ENCODE assay signal across 26 mouse cellular contexts in genomic region chr8:72293309-72293708, GRCm38 (mm10). TPM values are rescaled to one million over a fixed set of nuclear protein-coding genes. Genes with fewer than 3 reads are reported as not detected.
DNase-seq lines count a peak whose midpoint lies in the region; ATAC-seq and TF ChIP-seq lines count a peak whose summit lies in the region.
"Had no signal": no experiment of that assay in that cellular context is flagged by ENCODE, and none has a peak within 500 bp of the region (broad histone marks: within the 10 kb centered on the region; RNA-seq: fewer than 3 reads in every experiment).

No protein-coding gene starts in this region.

- H3K79me2 ChIP-seq in heart, adult 2 months (replicated peaks; ENCODE audit: control insufficient read depth, insufficient read depth, low read length) = no peaks in the 10 kb centered on the region

- intact Hi-C loops in heart, adult 2 months (cut with DNase I) = no loop called here

- no peak overlapping the region for H3K4me2 ChIP-seq in liver, embryonic 14.5 days (ENCODE audit: low read depth)
- H3K4me2 ChIP-seq in liver, embryonic 11.5 days = no peak overlapping the region
- H3K4me2 ChIP-seq in lung, postnatal 0 days (replicated peaks; ENCODE audit: low read depth, low read length) = no peak overlapping the region
- H3K4me2 ChIP-seq: heart, embryonic 12.5 days; heart, embryonic 15.5 days; hindbrain, embryonic 13.5 days had no signal

- ATAC-seq in liver, embryonic 14.5 days (ENCODE audit: insufficient read depth) = no peak
- ATAC-seq in liver, embryonic 11.5 days (replicated peaks; ENCODE audit: low FRiP score) = no peak
- ATAC-seq in lung, postnatal 0 days = no peak
- ATAC-seq: activated CD4-positive, CD25-positive, alpha-beta regulatory T cell, adult 4 months; forebrain, embryonic 14.5 days; forebrain, postnatal 0 days; hindbrain, embryonic 16.5 days had no signal

- no peaks in the 10 kb centered on the region for H3K27me3 ChIP-seq in heart, adult 2 months (ENCODE audit: control insufficient read depth, insufficient read depth, low read length)
- H3K27me3 ChIP-seq in liver, embryonic 14.5 days (ENCODE audit: control insufficient read depth, insufficient read depth, low read length) = no peaks in the 10 kb centered on the region
- no peaks in the 10 kb centered on the region for H3K27me3 ChIP-seq in liver, embryonic 11.5 days (replicated peaks; ENCODE audit: control insufficient read depth, insufficient read depth, low read length)
- H3K27me3 ChIP-seq in lung, postnatal 0 days (replicated peaks; ENCODE audit: insufficient read depth, low read length) = no peaks in the 10 kb centered on the region
- H3K27me3 ChIP-seq: CH12.LX; heart, embryonic 12.5 days; heart, embryonic 15.5 days; hindbrain, embryonic 13.5 days had no signal

- H3K4me1 ChIP-seq in heart, adult 2 months (ENCODE audit: control insufficient read depth, insufficient read depth, low read length) = peaks cover 16% of the 10 kb centered on the region
- H3K4me1 ChIP-seq in liver, embryonic 14.5 days (replicated peaks; ENCODE audit: control insufficient read depth in 2 of 2, insufficient read depth in 2 of 2, low read length in 1 of 2) = peaks cover 0 to 5% of the 10 kb centered on the region in 2 experiments; a peak in 2 of 4 replicates
- H3K4me1 ChIP-seq in liver, embryonic 11.5 days (replicated peaks; ENCODE audit: control insufficient read depth, insufficient read depth, low read length) = no peaks in the 10 kb centered on the region; the same call in 1 of the 2 replicates
- H3K4me1 ChIP-seq in lung, postnatal 0 days (ENCODE audit: insufficient read depth, low read depth, low read length) = peaks cover 7% of the 10 kb centered on the region
- H3K4me1 ChIP-seq: forebrain, embryonic 10.5 days; hindbrain, embryonic 10.5 days; hindbrain, embryonic 13.5 days had no signal

- no peak for DNase-seq in heart, adult 2 months
- DNase-seq in heart, adult 11 months = no peak
- no peak for DNase-seq in liver, embryonic 14.5 days (ENCODE audit: low read depth in 3 of 3, low spot score in 3 of 3)
- DNase-seq in liver, embryonic 11.5 days (ENCODE audit: low spot score) = no peak
- no peak for DNase-seq in lung, postnatal 0 days (ENCODE audit: low spot score)
- DNase-seq in lung, postnatal 36 days = no peak
- no peak for DNase-seq in ovary, postnatal 36 days (ENCODE audit: low spot score)
- DNase-seq: adrenal gland, adult 8-10 months; adrenal gland, postnatal 25 days; B cell, adult 2 months; cerebellum, adult 11-12 months; cerebellum, adult 8-10 months; cerebellum, postnatal 10 days; forebrain, postnatal 0 days; gastrocnemius, postnatal 36 days; heart, postnatal 10 days; heart, postnatal 36 days had no signal

- no peak for TF ChIP-seq POLR2A in heart, adult 2 months (IDR thresholded peaks at IDR 0.05; ENCODE audit: insufficient read depth, low read depth, low read length)

- TF ChIP-seq CTCF in heart, adult 2 months (IDR thresholded peaks at IDR 0.05) = peak; percentile 50
- 0 out of 2 replicates have a peak, but pooled peaks have one; percentile 4 for TF ChIP-seq CTCF in liver, embryonic 14.5 days (IDR thresholded peaks at IDR 0.05; ENCODE audit: low read depth)
- TF ChIP-seq CTCF in lung, postnatal 0 days (IDR thresholded peaks at IDR 0.05) = peak; percentile 20; the same call in 1 of the 2 replicates

- TF ChIP-seq EP300 in heart, adult 2 months (IDR thresholded peaks at IDR 0.05; ENCODE audit: insufficient read depth, low read depth, low read length) = no peak
- no peak for TF ChIP-seq EP300 in liver, embryonic 14.5 days (IDR thresholded peaks at IDR 0.05; ENCODE audit: low read depth)
- TF ChIP-seq EP300 in lung, postnatal 0 days (IDR thresholded peaks at IDR 0.05) = no peak

- H3K36me3 ChIP-seq in heart, adult 2 months (ENCODE audit: control insufficient read depth, insufficient read depth, low read length) = peaks cover 7% of the 10 kb centered on the region
- H3K36me3 ChIP-seq in liver, embryonic 14.5 days (replicated peaks; ENCODE audit: control insufficient read depth, insufficient read depth, low read depth) = no peaks in the 10 kb centered on the region
- no peaks in the 10 kb centered on the region for H3K36me3 ChIP-seq in liver, embryonic 11.5 days (ENCODE audit: control insufficient read depth, insufficient read depth, low read length)
- H3K36me3 ChIP-seq in lung, postnatal 0 days (ENCODE audit: insufficient read depth, low read length) = no peaks in the 10 kb centered on the region
- H3K36me3 ChIP-seq: forebrain, embryonic 10.5 days; heart, embryonic 12.5 days; heart, embryonic 15.5 days; hindbrain, embryonic 10.5 days; hindbrain, embryonic 13.5 days had no signal

- H3K9me3 ChIP-seq in liver, embryonic 14.5 days (ENCODE audit: control insufficient read depth, low read length) = no peaks in the 10 kb centered on the region
- H3K9me3 ChIP-seq in liver, embryonic 11.5 days (ENCODE audit: control insufficient read depth, low read length) = no peaks in the 10 kb centered on the region
- no peaks in the 10 kb centered on the region for H3K9me3 ChIP-seq in lung, postnatal 0 days (ENCODE audit: low read length)
- H3K9me3 ChIP-seq: forebrain, embryonic 10.5 days; heart, embryonic 12.5 days; heart, embryonic 15.5 days; hindbrain, embryonic 10.5 days; hindbrain, embryonic 13.5 days had no signal

- H3K27ac ChIP-seq in heart, adult 2 months = peak overlapping the region; percentile 36
- no peak overlapping the region for H3K27ac ChIP-seq in liver, embryonic 14.5 days
- H3K27ac ChIP-seq in liver, embryonic 11.5 days (ENCODE audit: low read depth, low read length) = no peak overlapping the region
- H3K27ac ChIP-seq in lung, postnatal 0 days (ENCODE audit: low read length) = no peak overlapping the region
- H3K27ac ChIP-seq: forebrain, embryonic 10.5 days; heart, embryonic 15.5 days; hindbrain, embryonic 10.5 days; hindbrain, embryonic 13.5 days had no signal

- H3K9ac ChIP-seq in heart, adult 2 months (ENCODE audit: low read depth, low read length) = no peak overlapping the region
- H3K9ac ChIP-seq in liver, embryonic 14.5 days (replicated peaks) = no peak overlapping the region
- no peak overlapping the region for H3K9ac ChIP-seq in liver, embryonic 11.5 days (ENCODE audit: low read depth, low read length)
- H3K9ac ChIP-seq in lung, postnatal 0 days (replicated peaks; ENCODE audit: low read depth) = no peak overlapping the region
- H3K9ac ChIP-seq: forebrain, postnatal 0 days; heart, embryonic 12.5 days; heart, embryonic 15.5 days; hindbrain, embryonic 13.5 days had no signal

- H3K4me3 ChIP-seq in heart, adult 2 months = no peak overlapping the region
- no peak overlapping the region for H3K4me3 ChIP-seq in liver, embryonic 14.5 days (ENCODE audit: insufficient read depth in 1 of 2, low read depth in 2 of 2, low read length in 2 of 2)
- H3K4me3 ChIP-seq in liver, embryonic 11.5 days (ENCODE audit: low read depth, low read length) = no peak overlapping the region
- no peak overlapping the region for H3K4me3 ChIP-seq in lung, postnatal 0 days (ENCODE audit: low read depth, low read length)
- H3K4me3 ChIP-seq: forebrain, embryonic 10.5 days; heart, embryonic 12.5 days; heart, embryonic 15.5 days; hindbrain, embryonic 10.5 days; hindbrain, embryonic 13.5 days had no signal

RNA-seq across cellular contexts. Expression of gene Gm10282, which starts 11.8 kb away (rescaled TPM):
- 1 to 10 TPM; 6.7 to 8.5 TPM for total RNA-seq in heart, adult 2 months (2021)
- polyA plus RNA-seq in heart, adult 2 months (2012; rRNA removed) = 1.1 and 2.9 TPM in 2 replicates
- polyA plus RNA-seq in liver, embryonic 14.5 days (2012; rRNA removed) = 0.83 and 7.4 TPM in 2 replicates
- 7.3 and 8.0 TPM in 2 replicates for polyA plus RNA-seq in liver, embryonic 14.5 days (2014; fragmentation: Nextera tagmentation; extraction: Ambion mirVana)
- polyA plus RNA-seq in liver, embryonic 11.5 days (2014; fragmentation: Nextera tagmentation; extraction: Ambion mirVana) = 20.8 TPM in 2 replicates
- 5.7 and 6.1 TPM in 2 replicates for polyA plus RNA-seq in lung, postnatal 0 days (2015; fragmentation: Nextera tagmentation; extraction: Ambion mirVana)

RNA-seq across cellular contexts. Expression of gene Klf2, which starts 25.5 kb away (rescaled TPM):
- 10 to 100 TPM; 76.0 to 92.7 TPM for total RNA-seq in heart, adult 2 months (2021)
- polyA plus RNA-seq in heart, adult 2 months (2012; rRNA removed) = 21.1 and 42.6 TPM in 2 replicates
- 2.9 and 3.4 TPM in 2 replicates for polyA plus RNA-seq in liver, embryonic 14.5 days (2012; rRNA removed)
- 2.0 and 2.6 TPM in 2 replicates for polyA plus RNA-seq in liver, embryonic 14.5 days (2014; fragmentation: Nextera tagmentation; extraction: Ambion mirVana)
- 5.3 and 5.5 TPM in 2 replicates for polyA plus RNA-seq in liver, embryonic 11.5 days (2014; fragmentation: Nextera tagmentation; extraction: Ambion mirVana)
- 65.3 and 74.1 TPM in 2 replicates for polyA plus RNA-seq in lung, postnatal 0 days (2015; fragmentation: Nextera tagmentation; extraction: Ambion mirVana)

RNA-seq across cellular contexts. Expression of gene Ap1m1, which starts 53.5 kb away (rescaled TPM):
- total RNA-seq in heart, adult 2 months (2021) = 10 to 100 TPM; 44.6 to 48.8 TPM
- 74.3 and 77.0 TPM in 2 replicates for polyA plus RNA-seq in heart, adult 2 months (2012; rRNA removed)
- polyA plus RNA-seq in liver, embryonic 14.5 days (2012; rRNA removed) = 35.0 and 38.8 TPM in 2 replicates
- polyA plus RNA-seq in liver, embryonic 14.5 days (2014; fragmentation: Nextera tagmentation; extraction: Ambion mirVana) = 46.7 and 52.5 TPM in 2 replicates
- polyA plus RNA-seq in liver, embryonic 11.5 days (2014; fragmentation: Nextera tagmentation; extraction: Ambion mirVana) = 111 and 119 TPM in 2 replicates
- polyA plus RNA-seq in lung, postnatal 0 days (2015; fragmentation: Nextera tagmentation; extraction: Ambion mirVana) = 65.3 and 68.2 TPM in 2 replicates
